Mouse (Mus musculus): Measurements from ENCODE around the gene Pik3r2. TPM values are rescaled to one million over a fixed set of nuclear protein-coding genes. Genes with fewer than 3 reads are reported as not detected.
"Not testable (repeated sequence)": the region's sequence is repeated elsewhere in the genome, so short reads cannot be mapped to it uniquely, and the experiment has no call there.

Pik3r2 gene
- polyA plus RNA-seq (2012; rRNA removed), result 56.3 and 90.3 TPM in 2 replicates

DNA sequence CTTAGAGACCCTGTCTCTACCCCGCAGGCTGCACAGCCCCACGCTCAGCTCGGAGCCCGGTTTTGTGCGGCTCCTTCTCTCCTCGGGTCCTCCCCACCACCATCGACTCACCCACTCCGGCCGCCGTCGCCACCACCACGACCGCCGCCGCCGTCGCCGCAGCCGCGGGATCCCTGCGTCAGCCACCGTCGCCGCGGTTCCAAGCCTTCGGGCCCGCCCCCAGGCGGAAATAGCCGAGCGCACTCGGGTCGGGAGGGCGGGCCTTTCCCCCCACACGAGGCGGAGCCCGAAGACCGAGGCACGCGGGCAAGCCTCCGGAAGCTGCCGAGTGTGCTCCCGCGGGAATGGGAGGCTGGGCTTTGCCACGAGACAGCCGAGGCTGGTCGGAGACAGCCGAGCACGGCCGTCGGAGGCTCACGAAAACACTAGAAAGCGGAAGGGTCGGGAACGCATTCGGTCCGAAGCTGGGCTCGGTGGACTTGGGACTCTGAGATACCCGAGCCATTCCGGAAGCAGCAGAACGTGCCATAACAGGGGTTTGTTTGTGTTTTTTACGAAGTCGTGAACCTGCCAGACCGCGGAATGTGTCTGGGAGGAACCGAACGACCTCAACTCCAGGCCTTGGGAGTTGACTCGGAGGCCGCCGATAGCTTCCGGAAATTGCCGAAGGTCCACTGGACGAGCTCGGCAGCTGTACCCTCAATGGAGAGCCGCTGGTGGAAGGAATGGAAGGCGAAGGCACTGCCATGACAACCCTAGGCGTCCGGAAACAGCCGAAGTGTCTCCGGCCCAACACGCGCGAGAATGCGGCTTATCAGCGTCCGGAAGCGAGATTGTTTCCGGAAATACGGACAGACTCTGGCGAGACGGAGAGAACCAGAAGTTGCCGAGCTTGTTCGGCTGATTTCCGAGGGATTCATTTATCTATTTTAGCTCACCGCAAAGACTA is at the start of gene Pik3r2:
Pik3r2 (minus strand) TSS at position 218 of the 949 bp plus-strand sequence.
- TF ChIP-seq CTCF (IDR thresholded peaks at IDR 0.05; ENCODE audit: extremely low read depth, insufficient read depth, insufficient read length, insufficient replicate concordance), result no peak
- TF ChIP-seq POLR2A (IDR thresholded peaks at IDR 0.05; ENCODE audit: low read depth, low read length), result peak; percentile 53; the same call in 1 of the 2 replicates
- DNase-seq (ENCODE audit: low read depth in 1 of 2, low spot score in 2 of 2), result peak; percentile 92 to 96
- peaks cover 29% of the 10 kb centered on the region for H3K36me3 ChIP-seq (ENCODE audit: control insufficient read depth, insufficient read depth, low read length)
- H3K27ac ChIP-seq (ENCODE audit: insufficient read depth, low read length), result peak within 1 kb of the TSS; percentile 94
- under 1% methylated on average over 93 of the region's 94 CpGs for WGBS
- H3K4me1 ChIP-seq (ENCODE audit: control insufficient read depth, insufficient read depth, insufficient read length), result peaks cover 12% of the 10 kb centered on the region
- peak within 1 kb of the TSS; percentile 62 for H3K4me3 ChIP-seq (ENCODE audit: extremely low read depth, insufficient read depth, insufficient read length)
- H3K27me3 ChIP-seq (ENCODE audit: control insufficient read depth, insufficient read depth, low read length), result no peaks in the 10 kb centered on the region

- no peak for DNase-seq (ENCODE audit: low read depth in 1 of 2, low spot score in 2 of 2)
- WGBS, result 85% methylated on average over 8 of the region's 8 CpGs
- no peak overlapping the region for H3K4me3 ChIP-seq (ENCODE audit: extremely low read depth, insufficient read depth, insufficient read length)
- TF ChIP-seq CTCF (IDR thresholded peaks at IDR 0.05; ENCODE audit: extremely low read depth, insufficient read depth, insufficient read length, insufficient replicate concordance) (no peak), POLR2A (IDR thresholded peaks at IDR 0.05; ENCODE audit: low read depth, low read length) (no peak)
- H3K27ac ChIP-seq (ENCODE audit: insufficient read depth, low read length), result no peak overlapping the region
- no peaks in the 10 kb centered on the region for H3K27me3 ChIP-seq (ENCODE audit: control insufficient read depth, insufficient read depth, low read length)
- no peaks in the 10 kb centered on the region for H3K4me1 ChIP-seq (ENCODE audit: control insufficient read depth, insufficient read depth, insufficient read length)
- H3K36me3 ChIP-seq (ENCODE audit: control insufficient read depth, insufficient read depth, low read length), result no peaks in the 10 kb centered on the region
These were observed 49.3 kb upstream of the Pik3r2 start for GRCm38 (mm10) chr8:70825816-70826215.

DNA sequence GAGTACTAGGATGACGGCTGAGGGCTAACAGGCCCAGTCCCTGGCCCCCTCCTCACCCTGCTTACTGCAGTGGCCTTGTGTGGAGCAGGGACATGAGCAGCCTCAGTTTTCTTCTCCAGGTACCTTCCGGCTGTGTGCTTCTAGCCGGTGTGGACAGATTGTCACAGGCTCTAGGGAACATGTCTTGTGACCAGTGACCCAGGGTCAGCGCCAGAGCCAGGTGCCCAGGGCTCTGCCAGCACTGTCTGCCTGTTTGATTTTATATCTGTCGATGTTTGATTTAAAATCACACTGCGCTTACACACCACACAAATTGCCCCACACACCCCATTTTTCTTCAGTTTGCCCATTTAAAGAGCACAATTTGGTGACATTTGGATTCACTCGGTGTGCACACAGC is 47.3 kb upstream of the Pik3r2 start:
- H3K27ac ChIP-seq (ENCODE audit: insufficient read depth, low read length), result no peak overlapping the region
- TF ChIP-seq POLR2A (IDR thresholded peaks at IDR 0.05; ENCODE audit: low read depth, low read length) (no peak), CTCF (IDR thresholded peaks at IDR 0.05; ENCODE audit: extremely low read depth, insufficient read depth, insufficient read length, insufficient replicate concordance) (no peak)
- no peaks in the 10 kb centered on the region for H3K27me3 ChIP-seq (ENCODE audit: control insufficient read depth, insufficient read depth, low read length)
- DNase-seq (ENCODE audit: low read depth in 1 of 2, low spot score in 2 of 2), result no peak
- no peaks in the 10 kb centered on the region for H3K4me1 ChIP-seq (ENCODE audit: control insufficient read depth, insufficient read depth, insufficient read length)
- H3K4me3 ChIP-seq (ENCODE audit: extremely low read depth, insufficient read depth, insufficient read length), result no peak overlapping the region
- 94% methylated on average over 7 of the region's 7 CpGs for WGBS
- H3K36me3 ChIP-seq (ENCODE audit: control insufficient read depth, insufficient read depth, low read length), result no peaks in the 10 kb centered on the region

- H3K4me3 ChIP-seq (ENCODE audit: extremely low read depth, insufficient read depth, insufficient read length); H3K27me3 ChIP-seq (ENCODE audit: control insufficient read depth, insufficient read depth, low read length); H3K27ac ChIP-seq (ENCODE audit: insufficient read depth, low read length); H3K36me3 ChIP-seq (ENCODE audit: control insufficient read depth, insufficient read depth, low read length); DNase-seq (ENCODE audit: low read depth in 1 of 2, low spot score in 2 of 2); H3K4me1 ChIP-seq (ENCODE audit: control insufficient read depth, insufficient read depth, insufficient read length): not testable (repeated sequence)
- WGBS, result 81% methylated on average over 3 of the region's 3 CpGs
These were observed 46.1 kb upstream of the Pik3r2 start for GRCm38 (mm10) chr8:70822594-70822993.

- H3K27ac ChIP-seq (ENCODE audit: insufficient read depth, low read length), result no peak overlapping the region
- WGBS, result 67% methylated on average over 11 of the region's 11 CpGs
These were observed 45.5 kb upstream of the Pik3r2 start for GRCm38 (mm10) chr8:70821992-70822391.

DNA sequence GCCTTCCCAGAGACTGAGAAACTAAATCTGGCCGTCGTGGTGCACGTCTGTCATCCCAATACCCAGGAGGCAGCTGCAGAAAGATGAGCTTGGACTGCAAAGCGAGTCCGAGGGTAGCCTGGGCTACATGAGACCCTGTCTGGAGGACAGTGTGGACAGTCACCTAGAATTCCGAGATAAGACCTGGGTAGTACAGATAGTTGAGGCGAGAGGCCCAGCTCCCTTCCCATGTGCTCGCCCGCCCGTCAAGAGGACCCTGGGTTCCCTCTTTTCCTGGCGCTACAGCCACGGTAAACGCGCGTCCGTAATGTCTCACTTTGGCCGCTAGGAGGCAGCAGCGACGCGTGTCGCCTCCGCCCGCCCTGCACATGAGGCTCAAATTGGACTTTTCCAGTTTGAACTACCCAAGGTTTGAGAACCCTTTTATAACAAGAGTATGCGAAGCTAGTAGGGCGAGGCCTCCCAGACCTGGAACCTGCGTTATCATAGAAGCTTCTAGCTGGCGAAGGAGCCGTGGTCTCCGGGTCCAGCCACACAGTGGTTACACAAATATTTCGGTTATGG is 45.0 kb upstream of the Pik3r2 start:
- Histone ChIP-seq H3K27ac (ENCODE audit: insufficient read depth, low read length) (no peak overlapping the region), H3K4me3 (ENCODE audit: extremely low read depth, insufficient read depth, insufficient read length) (no peak overlapping the region), H3K27me3 (ENCODE audit: control insufficient read depth, insufficient read depth, low read length) (no peaks in the 10 kb centered on the region), H3K36me3 (ENCODE audit: control insufficient read depth, insufficient read depth, low read length) (no peaks in the 10 kb centered on the region), H3K4me1 (ENCODE audit: control insufficient read depth, insufficient read depth, insufficient read length) (no peaks in the 10 kb centered on the region)
- TF ChIP-seq CTCF (IDR thresholded peaks at IDR 0.05; ENCODE audit: extremely low read depth, insufficient read depth, insufficient read length, insufficient replicate concordance), result peak; percentile 97
- no peak for TF ChIP-seq POLR2A (IDR thresholded peaks at IDR 0.05; ENCODE audit: low read depth, low read length)
- 21% methylated on average over 30 of the region's 30 CpGs for WGBS
- DNase-seq (ENCODE audit: low read depth in 1 of 2, low spot score in 2 of 2), result peak in 1 of 2 experiments; percentile 64

More at GRCm38 (mm10) chr8:70821992-70822391, 45.5 kb upstream of the Pik3r2 start:
- Histone ChIP-seq H3K4me1 (ENCODE audit: control insufficient read depth, insufficient read depth, insufficient read length) (no peaks in the 10 kb centered on the region), H3K36me3 (ENCODE audit: control insufficient read depth, insufficient read depth, low read length) (no peaks in the 10 kb centered on the region), H3K4me3 (ENCODE audit: extremely low read depth, insufficient read depth, insufficient read length) (no peak overlapping the region), H3K27me3 (ENCODE audit: control insufficient read depth, insufficient read depth, low read length) (no peaks in the 10 kb centered on the region)
- DNase-seq (ENCODE audit: low read depth in 1 of 2, low spot score in 2 of 2), result no peak
- TF ChIP-seq CTCF (IDR thresholded peaks at IDR 0.05; ENCODE audit: extremely low read depth, insufficient read depth, insufficient read length, insufficient replicate concordance), result no peak
- TF ChIP-seq POLR2A (IDR thresholded peaks at IDR 0.05; ENCODE audit: low read depth, low read length), result no peak

All from spleen, adult 2 months (tissue).